Mouse (Mus musculus) liver, embryonic 14.5 days (tissue): Measurements from ENCODE around the gene Napepld.

Experiments
- CTCF ChIP-seq: IDR thresholded peaks from 2 replicates; pipeline ENCODE4 v1.5.1; 2016; ENCODE audit warnings: antibody characterized with exemption, low read depth, control low read depth
- EP300 ChIP-seq: IDR thresholded peaks from 2 replicates; pipeline ENCODE4 v1.6.1; 2016; ENCODE audit warnings: antibody characterized with exemption, low read depth

GRCm38 (mm10) chr5:21677939-21678338 is 23.3 kb downstream of the Napepld start:
- TF ChIP-seq CTCF (no peak), EP300 (no peak)
